In genomic region chr5:133505661-133506060, GRCm38 (mm10) we compare ENCODE assay signal across 14 mouse cellular contexts.
"Had no signal": no experiment of that assay in that cellular context is flagged by ENCODE, and none has a peak within 500 bp of the region (broad histone marks: within the 10 kb centered on the region; RNA-seq: fewer than 3 reads in every experiment).

No protein-coding gene starts in this region.

- H3K27ac ChIP-seq: layer of hippocampus, adult 2 months; liver, embryonic 15.5 days; midbrain, embryonic 10.5 days; midbrain, embryonic 15.5 days; neural tube, embryonic 13.5 days had no signal

- H3K4me1 ChIP-seq: liver, embryonic 15.5 days; midbrain, embryonic 10.5 days; midbrain, embryonic 15.5 days; neural tube, embryonic 13.5 days had no signal

- DNase-seq: kidney, adult 8-10 months; kidney, postnatal 25 days; lung, adult 2 months; lung, postnatal 36 days; thymus, adult 18-20 months; thymus, postnatal 14 days had no signal

- H3K36me3 ChIP-seq: liver, embryonic 15.5 days; midbrain, embryonic 10.5 days; midbrain, embryonic 15.5 days; neural tube, embryonic 13.5 days had no signal

- H3K9me3 ChIP-seq: liver, embryonic 15.5 days; midbrain, embryonic 10.5 days; midbrain, embryonic 15.5 days; neural tube, embryonic 13.5 days had no signal

- H3K27me3 ChIP-seq: liver, embryonic 15.5 days; midbrain, embryonic 15.5 days; neural tube, embryonic 13.5 days had no signal

- ATAC-seq: intestine, postnatal 0 days; lung, postnatal 0 days; midbrain, embryonic 15.5 days had no signal

- H3K4me2 ChIP-seq: liver, embryonic 11.5 days; liver, embryonic 15.5 days; midbrain, embryonic 15.5 days; neural tube, embryonic 13.5 days had no signal

- H3K4me3 ChIP-seq: layer of hippocampus, adult 2 months; liver, embryonic 15.5 days; midbrain, embryonic 10.5 days; midbrain, embryonic 15.5 days; neural tube, embryonic 13.5 days had no signal

- H3K9ac ChIP-seq: liver, embryonic 15.5 days; midbrain, embryonic 15.5 days; neural tube, embryonic 13.5 days had no signal
